Mouse (Mus musculus): ENCODE measurements around the gene Atp2b2.

Atp2b2 gene

GRCm38 (mm10) chr6:114003796-114004195, 38.6 kb downstream of the Atp2b2 start:
- no peak for DNase-seq

GRCm38 (mm10) chr6:114000928-114001327, 41.5 kb downstream of the Atp2b2 start:
- no peak for DNase-seq

- DNase-seq, result no peak
Measured at GRCm38 (mm10) chr6:114000304-114000703, 42.1 kb downstream of the Atp2b2 start.

- no peak for DNase-seq
Measured at GRCm38 (mm10) chr6:113998413-113998812, 44.0 kb downstream of the Atp2b2 start.

GRCm38 (mm10) chr6:113994176-113994575, 48.2 kb downstream of the Atp2b2 start:
- DNase-seq, result no peak

GRCm38 (mm10) chr6:113992101-113992500, 50.3 kb downstream of the Atp2b2 start:
- DNase-seq, result no peak

GRCm38 (mm10) chr6:113991482-113991881, 50.9 kb downstream of the Atp2b2 start:
- peak; percentile 57 for DNase-seq

GRCm38 (mm10) chr6:113990044-113990443, 52.4 kb downstream of the Atp2b2 start:
- DNase-seq, result no peak

GRCm38 (mm10) chr6:113988521-113988920, 53.9 kb downstream of the Atp2b2 start:
- no peak for DNase-seq

- no peak for DNase-seq
Measured at GRCm38 (mm10) chr6:113986671-113987070, 55.7 kb downstream of the Atp2b2 start.

- DNase-seq, result no peak
Measured at GRCm38 (mm10) chr6:113978673-113979072, 63.7 kb downstream of the Atp2b2 start.

- DNase-seq, result no peak
Measured at GRCm38 (mm10) chr6:113978091-113978650, 64.2 kb downstream of the Atp2b2 start.

- DNase-seq, result no peak
Measured at GRCm38 (mm10) chr6:113970900-113971299, 71.5 kb downstream of the Atp2b2 start.

GRCm38 (mm10) chr6:113970464-113970863, 71.9 kb downstream of the Atp2b2 start:
- DNase-seq, result no peak

GRCm38 (mm10) chr6:113969751-113970150, 72.7 kb downstream of the Atp2b2 start:
- no peak for DNase-seq

- peak; percentile 74 for DNase-seq
Measured at GRCm38 (mm10) chr6:113962811-113963210, 79.6 kb downstream of the Atp2b2 start.

- DNase-seq, result no peak
Measured at GRCm38 (mm10) chr6:113961658-113962057, 80.8 kb downstream of the Atp2b2 start.

- no peak for DNase-seq
Measured at GRCm38 (mm10) chr6:113959336-113959735, 83.1 kb downstream of the Atp2b2 start.

GRCm38 (mm10) chr6:113958714-113959113, 83.7 kb downstream of the Atp2b2 start:
- no peak for DNase-seq

- DNase-seq, result no peak
Measured at GRCm38 (mm10) chr6:113958003-113958402, 84.4 kb downstream of the Atp2b2 start.

- no peak for DNase-seq
Measured at GRCm38 (mm10) chr6:113957232-113957940, 85.0 kb downstream of the Atp2b2 start.

- no peak for DNase-seq
Measured at GRCm38 (mm10) chr6:113947515-113947914, 94.9 kb downstream of the Atp2b2 start.

- DNase-seq, result no peak
Measured at GRCm38 (mm10) chr6:113942355-113942754, 100.1 kb downstream of the Atp2b2 start.

GRCm38 (mm10) chr6:113941324-113941723, 101.1 kb downstream of the Atp2b2 start:
- no peak for DNase-seq

- DNase-seq, result no peak
Measured at GRCm38 (mm10) chr6:113939442-113939841, 103.0 kb downstream of the Atp2b2 start.
